Mouse (Mus musculus): ENCODE data around the gene Gm27029. TPM values are rescaled to one million over a fixed set of nuclear protein-coding genes. Genes with fewer than 3 reads are reported as not detected.
"Not testable (repeated sequence)": the region's sequence is repeated elsewhere in the genome, so short reads cannot be mapped to it uniquely, and the experiment has no call there.

The Gm27029 gene
- total RNA-seq (2021) = 1 to 10 TPM; 4.3 to 6.1 TPM

DNA sequence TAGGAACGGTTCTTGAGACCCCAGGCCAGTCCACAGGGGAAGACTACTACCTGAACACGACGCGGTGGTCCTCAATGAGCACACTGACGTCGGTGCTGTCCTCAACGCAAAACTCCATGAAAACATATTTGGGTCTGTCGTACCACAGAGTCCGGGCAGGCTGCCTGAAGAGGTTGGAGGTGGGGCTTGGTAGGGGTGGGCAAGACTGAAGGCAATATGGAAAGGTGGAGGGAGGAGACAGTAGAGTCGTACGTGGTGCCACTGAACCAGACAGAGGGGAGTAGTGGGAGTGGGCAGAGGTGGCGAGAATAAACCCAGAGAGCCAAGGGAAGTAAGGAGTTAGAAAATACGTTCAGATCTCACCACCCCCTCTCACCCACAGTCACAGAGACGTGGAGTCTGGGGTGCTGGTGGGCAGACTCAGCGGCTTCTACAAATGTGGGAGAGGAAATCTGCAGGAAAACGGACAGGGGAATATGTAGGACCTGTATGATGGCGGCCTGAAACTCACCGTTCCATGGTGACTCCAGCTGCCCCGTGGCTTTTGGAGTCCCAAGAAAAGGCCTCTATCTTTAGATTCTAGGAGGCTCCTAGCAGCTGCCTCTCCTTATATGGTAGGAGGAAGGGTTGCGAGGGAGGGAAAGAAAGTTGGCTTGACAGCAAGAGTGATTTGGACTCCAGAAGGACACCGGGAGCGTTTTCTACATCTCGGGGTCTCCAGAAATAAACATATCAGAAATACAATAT is at the start of gene Gm27029:
Gene Gm27029 (minus strand): TSS at position 692 of the 747 bp plus-strand sequence.
- intact Hi-C loops (cut with DNase I) = no loop called here
- DNase-seq = peak; percentile 52 to 54

DNA sequence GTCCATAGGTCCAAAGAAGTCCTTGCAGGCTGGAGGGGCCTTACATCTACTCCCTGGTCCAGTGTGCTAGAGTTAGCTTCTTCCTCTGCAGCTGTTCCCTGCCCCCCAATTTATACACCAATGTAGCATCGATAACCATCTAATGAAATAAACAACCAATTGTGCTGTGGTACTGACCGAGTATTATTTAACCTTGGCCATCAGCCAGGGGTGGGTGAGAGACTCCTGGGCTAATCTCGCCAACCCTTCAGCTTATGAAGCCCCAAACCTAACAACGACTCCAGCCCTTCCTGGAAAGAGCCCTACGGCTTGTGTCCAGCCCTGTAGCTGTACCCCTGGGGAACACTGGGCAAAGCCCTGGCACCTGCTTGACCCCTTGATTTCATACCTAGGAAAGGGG is 49.7 kb upstream of the Gm27029 start:
- intact Hi-C loops (cut with DNase I) = no loop called here
- no peak for DNase-seq

DNA sequence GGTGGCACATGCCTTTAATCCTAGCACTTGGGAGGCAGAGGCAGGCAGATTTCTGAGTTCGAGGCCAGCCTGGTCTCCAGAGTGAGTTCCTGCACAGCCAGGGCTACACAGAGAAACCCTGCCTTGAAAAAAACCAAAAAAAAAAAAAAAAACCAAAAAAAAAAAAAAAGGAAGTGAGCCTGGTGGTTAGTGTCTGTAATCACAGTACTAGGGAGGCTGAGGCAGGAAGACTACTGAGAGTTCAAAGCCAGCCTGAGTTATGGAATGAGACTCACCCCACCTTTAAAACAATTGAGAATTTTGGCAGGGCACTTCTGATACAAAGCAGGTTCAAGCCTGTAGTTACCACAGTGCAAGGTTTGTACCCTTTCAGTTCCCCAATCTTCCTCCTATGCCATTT is 49.1 kb upstream of the Gm27029 start:
- DNase-seq; intact Hi-C loops (cut with DNase I): not testable (repeated sequence)

DNA sequence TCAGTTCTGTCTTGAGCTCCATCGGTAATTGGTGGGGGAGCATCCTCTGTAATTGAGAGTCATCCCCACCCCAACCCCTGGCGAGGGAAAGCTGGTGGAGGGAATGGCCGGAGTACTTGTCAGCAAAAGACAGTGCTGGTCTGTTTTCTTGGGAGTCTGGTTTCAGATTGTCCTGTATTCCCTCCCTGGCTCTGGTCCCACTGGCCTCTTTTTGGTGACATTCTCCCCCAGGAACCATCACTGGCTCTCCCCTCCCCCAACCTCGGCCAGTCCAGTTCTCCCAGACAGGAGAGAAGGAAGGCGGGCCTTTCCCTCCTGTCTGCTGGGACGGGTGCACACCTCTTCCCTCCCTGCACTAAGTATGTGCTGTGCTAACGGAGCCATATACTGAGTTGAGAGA is 47.7 kb upstream of the Gm27029 start:
- no peak for DNase-seq
- intact Hi-C loops (cut with DNase I) = no loop called here

DNA sequence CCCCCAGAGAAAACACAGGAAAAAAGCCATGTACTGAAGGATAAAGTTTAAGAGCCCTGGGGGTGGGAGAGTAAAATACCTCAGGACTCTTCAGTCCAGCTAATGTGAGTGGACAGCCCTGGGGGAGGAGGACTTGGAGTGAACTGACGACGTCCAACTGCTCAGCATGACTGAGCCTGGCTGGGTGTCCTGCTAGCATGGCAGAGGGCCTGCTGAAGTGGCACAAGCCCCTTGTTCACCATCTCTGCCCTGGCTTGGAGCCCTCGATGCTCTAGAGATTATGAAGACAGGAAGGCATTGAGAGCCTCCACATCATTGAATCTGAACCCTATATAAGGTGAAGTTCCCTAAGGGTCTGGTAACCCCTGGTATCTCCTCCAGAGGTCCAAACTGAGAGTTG is 47.3 kb upstream of the Gm27029 start:
- DNase-seq = no peak
- intact Hi-C loops (cut with DNase I) = no loop called here

DNA sequence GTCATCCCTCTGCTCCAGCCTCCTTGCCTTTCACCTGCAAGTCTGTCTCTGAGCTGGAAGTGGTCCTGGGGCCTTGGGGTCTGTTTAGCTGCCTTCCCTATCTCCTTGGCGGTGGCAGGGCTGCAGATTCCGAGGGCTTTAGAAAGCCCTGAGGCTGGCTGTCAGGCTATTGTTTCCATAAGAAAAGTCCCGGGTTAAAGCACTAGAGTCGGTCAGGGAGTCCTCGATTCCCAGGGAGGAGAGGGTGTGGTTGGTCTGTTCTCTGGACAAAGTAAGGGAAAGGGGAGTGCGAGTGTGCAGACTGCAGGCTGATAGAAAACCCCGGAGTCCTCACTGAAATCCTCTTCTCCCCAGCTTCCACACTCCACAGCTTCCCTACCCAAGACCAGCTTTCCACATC is 45.6 kb upstream of the Gm27029 start:
- intact Hi-C loops (cut with DNase I) = no loop called here
- no peak for DNase-seq

DNA sequence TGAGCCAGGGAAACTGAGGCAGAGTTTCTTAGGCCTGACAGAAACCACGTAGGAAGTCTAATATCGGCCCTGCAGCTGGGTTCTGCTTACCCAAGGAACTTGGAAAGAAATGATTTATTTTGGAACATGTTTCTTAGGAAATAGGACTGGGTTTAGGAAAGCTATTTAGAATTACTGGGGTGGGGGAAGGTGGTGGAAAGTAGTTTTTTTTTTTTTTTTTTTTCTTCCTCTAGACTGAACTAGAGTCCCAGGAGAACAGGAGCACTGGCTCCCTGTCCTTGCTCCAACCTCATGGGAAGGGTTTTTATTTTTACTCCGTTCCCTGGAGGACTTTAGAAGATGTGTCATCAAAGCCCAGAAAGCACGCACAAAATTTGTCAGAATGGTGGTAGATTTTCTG is 44.6 kb upstream of the Gm27029 start:
- DNase-seq = no peak
- intact Hi-C loops (cut with DNase I) = loop anchor here (5.0 kb wide), 1 partner anchor 83 kb away; the partner anchor contains the start of genes Brca1 and Nbr1

DNA sequence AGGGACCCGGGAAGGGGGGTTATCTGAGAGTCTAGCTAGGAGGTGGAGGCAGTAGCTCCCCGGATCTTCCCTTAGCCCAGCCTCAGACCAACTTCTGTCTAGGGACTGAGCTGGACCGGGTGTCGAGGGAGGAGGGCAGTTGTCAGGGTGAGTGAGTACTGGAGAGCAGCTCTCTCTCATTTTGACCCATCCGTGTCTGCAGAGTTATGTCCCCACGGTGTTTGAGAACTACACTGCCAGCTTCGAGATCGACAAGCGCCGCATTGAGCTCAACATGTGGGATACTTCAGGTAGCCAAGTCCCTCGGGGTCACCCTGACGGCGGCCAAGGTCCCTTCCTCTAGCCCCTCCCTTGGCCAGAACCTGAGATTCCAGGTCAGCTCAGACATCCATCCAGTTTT is 44.1 kb upstream of the Gm27029 start:
- intact Hi-C loops (cut with DNase I) = loop anchor here (5.0 kb wide), 1 partner anchor 84 kb away; the partner anchor contains the start of genes Brca1 and Nbr1

DNA sequence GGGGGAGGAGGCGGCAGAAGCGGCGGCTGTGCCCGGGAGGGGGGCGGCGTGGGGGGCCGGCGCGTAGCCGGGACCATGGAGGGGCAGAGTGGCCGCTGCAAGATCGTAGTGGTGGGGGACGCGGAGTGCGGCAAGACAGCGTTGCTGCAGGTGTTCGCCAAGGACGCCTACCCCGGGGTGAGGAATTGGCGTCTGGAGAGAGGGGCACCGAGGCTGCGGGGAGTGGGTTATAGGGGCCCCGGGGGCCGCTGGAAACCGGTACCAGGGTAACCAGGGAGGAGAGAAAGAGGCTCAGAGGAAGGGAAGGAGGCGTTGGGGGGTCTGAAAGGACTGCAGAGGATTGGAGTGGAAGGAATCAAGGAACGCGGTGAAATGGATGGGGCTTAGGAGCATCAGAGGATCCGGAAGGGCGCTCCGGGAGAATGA is 43.7 kb upstream of the Gm27029 start:
- intact Hi-C loops (cut with DNase I) = loop anchor here (5.0 kb wide), 1 partner anchor 84 kb away; the partner anchor contains the start of genes Brca1 and Nbr1
- DNase-seq = peak in 1 of 2 experiments; percentile 44

More for the DNA sequence above, 44.1 kb upstream of the Gm27029 start:
- DNase-seq = no peak

DNA sequence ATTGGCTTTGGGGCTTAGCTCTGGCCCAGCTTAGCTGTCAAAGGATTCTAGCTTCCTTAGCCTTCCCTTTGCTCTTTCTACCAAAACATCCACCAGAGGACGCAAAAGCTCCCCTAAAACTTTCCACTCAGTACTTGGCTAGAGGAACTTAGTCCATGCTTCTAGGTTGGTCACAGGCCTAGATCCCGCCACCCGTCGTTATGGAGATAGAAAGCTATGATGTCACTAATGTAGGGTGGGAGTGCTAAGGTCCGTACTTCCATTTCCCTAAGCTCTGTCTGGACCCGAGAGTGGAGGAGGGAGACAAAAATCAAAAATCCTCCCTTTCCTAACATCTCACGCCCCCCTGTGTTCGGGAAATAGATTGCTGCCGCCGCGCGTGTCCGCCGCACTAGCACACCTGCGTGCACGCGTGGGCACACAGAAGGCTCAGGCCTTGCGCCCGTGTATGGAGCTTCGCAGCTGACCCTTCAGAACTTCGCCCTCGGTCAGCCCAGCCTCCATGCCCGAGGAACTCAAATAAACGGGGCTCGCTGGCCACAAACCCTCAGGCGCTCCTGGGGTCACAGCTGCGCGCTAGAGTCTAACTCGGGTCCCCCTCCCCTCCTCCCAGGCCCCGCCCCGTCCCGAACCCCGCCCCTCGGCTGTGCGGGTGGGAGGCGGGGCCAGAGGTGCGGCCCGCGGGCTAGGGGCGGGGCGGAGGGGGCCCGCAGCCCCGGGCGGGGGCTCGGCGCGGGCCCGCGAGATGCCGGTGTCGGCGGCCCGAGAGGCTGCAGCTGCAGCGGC is 43.1 kb upstream of the Gm27029 start:
- intact Hi-C loops (cut with DNase I) = loop anchor here (5.0 kb wide), 1 partner anchor 85 kb away; the partner anchor contains the start of genes Brca1 and Nbr1

DNA sequence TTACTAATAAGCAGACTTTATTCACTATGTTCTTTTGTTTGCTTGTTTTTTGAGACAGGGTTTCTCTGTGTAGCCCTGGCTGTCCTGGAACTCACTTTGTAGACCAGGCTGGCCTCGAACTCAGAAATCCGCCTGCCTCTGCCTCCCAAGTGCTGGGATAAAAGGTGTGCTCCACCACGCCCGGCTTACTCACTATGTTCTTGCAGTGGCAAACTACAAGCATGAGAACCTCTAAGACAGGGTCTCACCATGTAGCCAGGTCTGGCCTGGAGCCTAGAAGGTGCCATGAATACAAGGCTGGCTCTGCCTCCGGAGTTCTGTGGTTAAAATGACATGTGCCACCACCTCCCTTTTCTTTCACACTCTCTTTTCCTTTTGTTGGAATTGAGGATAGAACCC is 42.0 kb upstream of the Gm27029 start:
- not testable (repeated sequence) for DNase-seq
- intact Hi-C loops (cut with DNase I) = loop anchor here (5.0 kb wide), 1 partner anchor 86 kb away; the partner anchor contains the start of genes Brca1 and Nbr1

More for the DNA sequence above, 43.1 kb upstream of the Gm27029 start:
- DNase-seq = peak; percentile 69 to 76

DNA sequence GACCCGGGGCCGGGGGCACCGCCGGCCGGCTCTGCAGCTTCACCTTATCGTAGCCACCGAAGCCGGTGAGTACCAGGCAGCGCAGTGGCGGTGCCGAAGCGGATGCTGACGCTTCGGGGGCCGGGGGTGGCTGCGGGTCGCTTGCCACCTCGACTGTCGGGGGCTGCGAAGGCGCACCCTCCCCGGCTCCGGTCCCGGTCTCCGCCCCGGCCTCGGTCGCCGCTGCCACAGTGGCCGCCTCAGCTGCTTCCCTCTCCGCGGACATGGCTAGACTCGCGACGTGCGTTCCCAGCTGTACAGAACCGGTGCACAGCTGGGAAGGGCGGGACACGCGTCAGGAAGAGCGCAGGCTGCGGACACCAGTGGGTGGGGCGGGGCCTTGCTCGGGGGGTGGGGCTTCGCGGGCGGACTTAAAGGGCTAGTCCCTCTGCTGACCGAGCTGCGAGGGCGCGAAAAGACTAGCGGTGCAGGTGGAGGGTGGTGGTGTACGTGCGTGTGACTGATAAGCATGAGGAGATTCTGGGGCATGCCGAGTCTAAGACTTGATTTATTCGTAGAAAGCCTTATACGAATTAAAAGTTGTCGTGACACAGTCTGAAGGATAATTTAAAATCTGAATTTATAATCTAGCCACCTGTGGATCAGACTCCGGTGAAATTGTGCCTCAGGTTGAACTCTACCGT is 41.4 kb upstream of the Gm27029 start, which contains the start of gene Vat1:
Gene Vat1 (minus strand): TSS at position 362 of the 683 bp plus-strand sequence.
- intact Hi-C loops (cut with DNase I) = loop anchor here (5.0 kb wide), 1 partner anchor 86 kb away; the partner anchor contains the start of genes Brca1 and Nbr1
- DNase-seq = peak; percentile 74 to 76

DNA sequence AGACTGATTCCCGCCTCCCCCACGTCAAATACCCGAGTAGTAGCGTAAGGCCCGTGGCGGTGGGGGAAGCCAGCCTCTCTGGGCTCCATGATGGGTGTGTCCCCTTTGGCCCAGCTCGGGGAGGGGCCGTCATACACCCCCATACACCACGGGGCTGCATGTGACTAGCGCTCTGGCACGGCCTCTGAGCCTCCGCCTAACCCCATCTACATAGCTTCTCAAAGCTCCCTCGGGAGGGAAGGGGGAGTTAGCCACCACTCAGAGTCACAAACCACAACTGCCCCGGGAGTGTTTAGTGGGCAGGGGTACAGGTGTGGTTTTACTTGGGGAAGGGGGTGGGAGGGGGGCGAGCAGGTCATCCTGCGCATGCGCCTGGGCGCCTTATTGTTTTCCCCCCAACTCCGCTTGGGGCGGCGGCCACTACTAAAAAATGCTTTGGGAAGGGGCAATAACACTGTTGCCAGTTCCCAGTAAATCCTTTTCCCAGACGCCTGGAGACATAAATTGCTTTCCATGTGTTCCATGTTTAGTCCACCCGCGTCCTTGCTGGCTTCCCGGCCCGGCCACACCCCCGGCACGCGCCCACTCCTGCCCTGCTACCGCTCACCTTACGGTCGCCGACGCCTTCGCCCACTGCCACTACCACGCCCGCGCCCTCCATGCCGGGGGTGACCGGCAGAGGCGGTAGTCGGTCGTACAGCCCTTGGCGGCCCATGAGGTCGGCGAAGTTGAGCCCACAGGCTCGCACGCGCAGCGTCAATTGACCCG is 40.7 kb upstream of the Gm27029 start:
- intact Hi-C loops (cut with DNase I) = loop anchor here (5.0 kb wide), 1 partner anchor 87 kb away; the partner anchor contains the start of genes Brca1 and Nbr1
- DNase-seq = peak; percentile 80 to 82

DNA sequence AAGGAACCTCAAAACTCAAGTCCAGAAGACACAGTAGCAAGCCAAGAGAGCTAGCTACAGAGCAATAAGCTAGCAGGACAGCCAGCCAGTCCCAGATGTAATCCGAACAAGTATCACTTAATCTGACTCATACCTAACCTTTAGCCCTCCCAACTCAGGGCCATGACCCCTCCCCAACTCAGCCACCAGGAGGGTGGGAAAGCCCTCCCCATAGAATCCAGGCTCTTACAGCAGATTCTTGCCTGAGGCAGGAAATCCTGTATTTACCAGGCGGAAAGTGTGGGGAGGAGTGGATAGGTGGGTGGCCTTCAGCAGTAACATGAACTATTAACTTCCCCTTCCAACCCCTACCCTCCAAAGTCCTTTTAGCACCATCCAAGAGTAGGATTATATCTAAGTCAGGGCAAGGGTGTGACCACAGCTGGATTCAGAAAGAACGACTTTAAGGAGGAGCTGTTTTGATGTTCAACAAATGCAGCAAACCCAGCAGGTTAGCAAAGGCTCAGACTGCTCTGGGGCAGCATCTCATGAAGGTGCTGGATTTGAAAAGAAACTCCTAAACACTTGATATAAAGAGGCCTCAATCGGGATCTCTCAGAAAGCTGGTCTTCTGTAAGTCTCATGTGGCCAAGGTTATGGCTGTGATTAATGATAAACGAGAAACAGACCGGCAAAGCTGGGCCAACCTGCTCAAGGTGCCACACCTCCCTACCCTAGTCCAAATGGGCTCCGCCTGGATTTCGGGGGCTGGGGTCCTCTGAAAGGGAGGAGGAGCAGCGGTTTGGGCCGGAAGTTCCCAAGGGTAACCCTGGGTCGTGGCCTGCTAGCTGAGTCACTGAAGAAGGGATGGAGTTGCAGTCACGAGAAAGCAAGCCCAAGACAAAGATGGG is 39.9 kb upstream of the Gm27029 start, which contains the start of gene Rnd2:
Gene Rnd2 (plus strand): TSS at position 789 of the 890 bp plus-strand sequence.
- intact Hi-C loops (cut with DNase I) = loop anchor here (5.0 kb wide), 1 partner anchor 88 kb away; the partner anchor contains the start of genes Brca1 and Nbr1
- DNase-seq = peak in 1 of 2 experiments; percentile 36

DNA sequence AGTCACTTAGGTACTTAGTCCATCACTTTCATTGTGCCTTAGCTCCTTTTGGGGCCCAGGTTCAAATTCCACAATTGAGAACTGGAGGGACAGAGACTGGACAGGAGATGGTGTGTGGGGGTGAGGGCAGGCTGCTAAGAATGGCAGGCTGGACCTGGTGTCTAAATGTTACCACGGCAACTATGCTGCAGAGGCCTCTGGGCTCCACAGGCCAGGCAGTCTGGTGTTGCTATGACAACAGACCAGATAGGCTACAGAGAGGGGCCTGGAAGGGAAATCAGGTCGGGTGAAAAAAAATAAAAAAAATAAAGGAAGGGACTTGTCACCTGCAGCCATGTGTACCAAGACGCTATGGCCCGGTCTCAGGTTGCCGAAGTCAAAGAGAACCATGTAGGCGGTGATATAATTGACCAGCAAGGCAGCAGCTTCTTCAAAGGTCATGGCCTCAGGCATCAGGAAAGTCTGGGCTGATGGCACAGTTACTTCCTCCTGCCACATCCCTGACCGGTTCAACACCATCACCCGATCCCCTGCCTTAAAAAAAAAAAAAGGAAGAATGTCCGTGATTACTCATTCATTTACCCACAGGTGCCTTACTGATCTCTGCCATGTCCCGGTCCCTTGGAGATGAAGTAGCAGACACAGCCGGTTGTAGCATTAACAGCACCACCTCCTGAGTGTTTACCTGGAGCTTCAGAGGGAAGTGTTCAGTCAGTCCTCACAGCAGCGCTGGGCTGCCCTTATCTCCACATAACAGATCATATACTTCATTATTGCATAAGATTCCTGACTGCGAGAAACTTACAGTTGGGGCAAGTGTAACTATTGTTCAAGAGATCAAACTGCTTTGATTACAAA is 38.2 kb upstream of the Gm27029 start:
- DNase-seq = no peak
- intact Hi-C loops (cut with DNase I) = loop anchor here (2.0 kb wide), 1 partner anchor 14 kb away; the partner anchor contains the start of gene Ifi35

DNA sequence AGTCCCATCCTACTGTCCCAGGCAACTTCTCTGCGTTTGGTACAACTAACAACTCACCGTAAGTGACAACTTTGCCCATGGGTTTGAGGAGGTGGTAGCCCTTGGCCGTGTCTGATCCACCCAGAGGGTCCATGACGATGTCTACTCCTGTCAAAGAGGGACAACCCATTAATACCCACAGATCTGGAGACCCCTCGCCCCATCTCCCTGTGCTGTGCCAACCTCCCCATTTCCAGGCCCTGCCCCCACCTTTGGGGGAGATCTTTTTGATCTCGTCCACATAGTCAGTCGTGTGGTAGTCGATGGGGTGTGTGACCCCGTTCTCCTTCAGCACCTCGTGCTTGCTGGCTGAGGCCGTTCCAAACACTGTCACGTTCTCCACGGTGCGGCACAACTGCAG is 37.5 kb upstream of the Gm27029 start:
- no peak for DNase-seq
- intact Hi-C loops (cut with DNase I) = loop anchor here (2.0 kb wide), 1 partner anchor 13 kb away; the partner anchor contains the start of gene Ifi35

DNA sequence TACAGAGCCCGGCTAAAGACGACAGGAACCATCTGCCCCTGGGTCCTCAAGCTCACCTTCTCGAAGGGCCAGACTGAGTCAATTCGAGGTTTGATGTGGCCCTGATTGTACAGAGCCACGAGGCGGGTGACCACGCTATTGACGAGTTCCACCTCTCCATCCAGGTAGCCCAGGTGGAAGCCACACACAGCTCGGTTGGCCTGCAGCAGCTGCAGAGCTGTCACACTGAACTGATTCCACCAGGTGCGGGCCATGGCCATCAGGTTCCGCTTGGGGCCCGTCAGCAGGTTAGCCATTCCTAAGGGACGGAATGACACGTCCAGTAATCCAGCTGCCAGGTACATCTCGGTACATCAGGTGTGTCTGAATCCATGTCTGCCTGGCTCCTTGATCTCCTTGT is 35.7 kb upstream of the Gm27029 start:
- no peak for DNase-seq
- intact Hi-C loops (cut with DNase I) = no loop called here

All from heart, postnatal 10 days (tissue).